Mouse (Mus musculus): ENCODE measurements at regions not wholly inside any gene's neighbourhood (a gene's known extent, or its start where the extent isn't known, plus 50 kb on each side); places are given as distances from the start of the nearest gene placed in this dataset.

DNA sequence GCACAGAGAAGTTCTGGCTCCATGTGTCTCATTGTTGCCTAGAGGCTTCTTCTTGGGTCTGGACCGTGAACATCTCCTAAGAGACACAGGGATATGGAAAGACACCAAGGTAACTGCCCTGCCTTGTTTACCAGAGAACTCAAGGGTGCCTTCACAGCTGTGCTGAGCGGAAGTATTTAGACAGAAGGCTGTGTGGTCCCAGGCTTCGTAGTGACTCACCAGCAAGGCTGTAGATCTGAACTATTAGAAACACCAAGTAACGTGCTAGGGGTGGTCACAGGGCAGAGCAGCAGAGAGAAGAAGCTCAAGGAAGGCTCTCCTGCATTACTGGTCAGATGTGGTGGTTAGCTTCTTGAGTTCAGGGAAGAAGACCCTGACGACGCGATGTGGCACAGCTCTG, 51.6 kb upstream of the Lpp start:
- DNase-seq (ENCODE audit: low spot score in 2 of 2), result no peak

DNA sequence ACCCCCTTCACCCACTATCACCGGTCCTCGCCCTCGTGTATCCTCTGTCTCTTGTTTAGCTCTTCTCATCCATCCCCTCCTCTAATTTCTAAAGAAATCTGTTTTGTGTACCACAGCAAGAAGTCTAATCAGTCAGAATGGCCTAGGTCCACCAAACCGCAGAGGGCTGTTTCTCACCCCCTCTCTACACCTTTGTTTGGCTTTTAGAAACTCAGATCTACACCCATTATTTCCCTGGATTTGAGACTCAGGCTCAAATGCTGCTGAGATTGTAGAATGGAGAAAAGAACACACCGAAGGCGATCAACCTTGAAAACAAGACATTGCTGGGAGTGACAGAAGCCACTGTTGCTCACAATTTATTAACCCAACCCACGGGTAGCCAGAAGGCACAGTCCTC, 52.7 kb upstream of the Lpp start:
- DNase-seq (ENCODE audit: low spot score in 2 of 2), result no peak

DNA sequence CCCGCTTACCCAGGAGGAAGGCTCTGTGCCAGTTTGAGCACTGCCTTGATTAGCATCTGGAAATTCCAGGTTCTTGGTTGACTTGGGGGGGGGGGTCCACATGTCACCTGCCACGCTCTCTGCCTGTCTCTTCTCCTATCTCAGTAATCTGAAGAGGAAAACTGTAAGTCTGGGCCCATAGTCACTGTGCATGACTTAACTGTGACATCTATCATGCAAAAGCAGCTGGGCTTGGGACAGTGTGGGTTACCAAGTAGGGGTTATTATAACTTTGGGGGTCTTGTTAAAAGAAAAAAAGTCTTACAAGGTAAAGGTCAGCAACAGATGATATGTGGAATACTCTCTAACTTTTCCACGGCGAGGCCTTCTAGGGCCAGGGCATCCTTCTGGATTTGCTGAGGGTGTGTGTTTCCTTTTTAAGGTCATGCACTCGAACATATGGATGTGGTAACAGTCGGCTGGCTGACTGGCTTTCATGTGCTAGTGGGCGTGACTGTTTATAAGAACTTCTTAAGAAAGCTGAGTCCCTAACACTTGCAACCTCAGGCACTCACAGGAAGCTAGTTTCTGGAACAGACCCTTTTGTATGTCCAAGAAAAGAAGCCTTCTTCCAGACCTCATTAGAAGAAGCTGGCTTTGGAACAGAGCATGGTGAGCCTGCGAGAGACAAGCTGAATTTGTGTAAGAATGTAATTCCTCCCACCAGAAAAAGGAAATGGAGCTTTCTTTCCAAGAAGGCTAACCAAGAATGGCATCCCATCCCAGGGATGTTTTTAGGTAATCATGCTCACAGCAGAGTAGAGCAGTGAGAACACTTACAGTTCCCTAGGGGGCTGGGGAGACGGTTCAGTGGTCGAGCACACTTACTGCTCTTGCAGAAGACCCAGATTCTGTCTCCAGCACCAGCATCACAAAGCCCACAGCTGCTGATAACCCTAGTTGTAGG, 53.7 kb upstream of the Lpp start:
- no peak for DNase-seq (ENCODE audit: low spot score in 2 of 2)

DNA sequence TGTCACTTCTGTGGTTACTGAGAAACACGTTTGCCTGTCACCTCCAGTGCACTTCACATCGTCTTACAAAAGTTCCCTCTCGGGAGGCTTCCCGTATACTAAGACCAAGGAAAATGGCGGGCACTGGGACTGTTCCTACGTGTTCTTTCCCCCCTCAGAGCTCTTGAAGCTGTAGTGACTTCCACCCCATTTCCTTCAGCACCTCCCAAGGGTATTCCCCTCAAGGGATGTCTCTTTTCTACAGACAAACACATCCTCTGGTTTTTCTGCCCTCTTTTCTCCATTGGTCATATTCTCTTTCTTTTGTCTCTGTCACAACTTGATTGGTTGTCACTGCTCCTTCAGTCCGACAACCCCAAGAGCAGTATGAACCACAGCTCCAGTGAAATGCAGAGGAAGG, 54.9 kb upstream of the Lpp start:
- DNase-seq (ENCODE audit: low spot score in 2 of 2), result no peak

DNA sequence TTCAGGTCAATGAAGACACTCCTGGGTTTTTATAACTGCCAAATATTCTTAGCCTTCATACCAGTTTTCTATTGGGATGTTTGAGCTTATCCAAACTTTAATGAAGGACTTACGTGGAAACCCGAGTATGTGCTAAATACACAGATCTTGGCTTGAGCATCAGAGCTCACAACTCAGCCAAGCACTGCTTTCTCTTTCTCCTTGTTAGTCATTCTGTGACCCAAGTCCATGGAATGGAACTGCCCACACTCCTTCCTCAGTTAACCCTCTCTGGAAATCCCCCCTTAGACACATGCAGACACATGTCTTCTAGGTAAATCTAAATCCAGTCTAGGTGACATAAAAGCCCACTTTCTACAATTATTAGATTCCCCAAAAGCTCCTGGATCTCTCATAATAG, 58.9 kb upstream of the Lpp start:
- DNase-seq (ENCODE audit: low spot score in 2 of 2), result no peak

DNA sequence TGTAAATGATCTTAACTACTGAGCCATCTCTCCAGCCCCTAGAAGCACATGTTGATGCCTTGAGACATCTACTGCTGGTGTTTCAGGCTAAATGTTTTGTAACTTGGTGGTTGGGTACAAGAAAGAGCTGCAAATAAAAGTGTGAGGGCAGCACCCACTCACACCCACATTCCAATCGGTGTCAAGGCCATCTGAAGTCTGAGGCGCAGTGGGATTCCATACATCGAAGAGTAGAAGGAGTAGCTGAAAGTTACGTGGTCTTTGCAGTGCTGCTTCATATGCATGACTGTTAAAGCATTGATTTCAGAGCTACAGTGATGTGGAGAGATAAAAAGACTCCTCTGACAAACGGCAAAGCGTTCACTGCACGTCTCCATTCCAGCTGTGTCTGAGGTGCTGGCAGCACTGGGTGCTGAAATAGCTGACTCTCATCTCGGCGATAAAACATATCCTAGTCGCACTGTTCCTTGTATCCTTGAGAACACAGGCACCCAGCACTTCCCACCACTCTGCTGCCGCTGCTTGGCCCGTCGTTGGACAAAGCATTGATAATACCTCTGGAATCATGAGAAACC, 61.8 kb upstream of the Lpp start:
- DNase-seq (ENCODE audit: low spot score in 2 of 2), result no peak

DNA sequence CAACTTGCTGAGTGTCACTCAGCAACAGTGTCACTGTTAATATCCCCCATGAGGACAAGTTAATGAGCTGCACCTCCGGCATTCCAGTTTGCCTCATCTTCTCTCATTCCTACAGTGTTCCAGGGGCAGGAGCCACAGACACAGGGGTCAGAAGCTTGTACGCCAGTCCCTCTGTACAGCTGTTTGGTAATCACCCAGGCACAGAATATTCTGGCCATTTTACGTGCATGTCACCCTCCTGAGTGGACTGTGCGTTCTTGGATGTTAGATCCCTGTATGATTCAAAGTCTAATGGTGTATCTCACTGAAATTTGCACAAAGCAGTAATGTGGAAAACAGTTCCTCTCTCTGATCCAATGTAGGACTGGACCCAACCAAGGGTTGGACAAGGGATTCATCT, 66.7 kb upstream of the Lpp start:
- no peak for DNase-seq (ENCODE audit: low spot score in 2 of 2)

DNA sequence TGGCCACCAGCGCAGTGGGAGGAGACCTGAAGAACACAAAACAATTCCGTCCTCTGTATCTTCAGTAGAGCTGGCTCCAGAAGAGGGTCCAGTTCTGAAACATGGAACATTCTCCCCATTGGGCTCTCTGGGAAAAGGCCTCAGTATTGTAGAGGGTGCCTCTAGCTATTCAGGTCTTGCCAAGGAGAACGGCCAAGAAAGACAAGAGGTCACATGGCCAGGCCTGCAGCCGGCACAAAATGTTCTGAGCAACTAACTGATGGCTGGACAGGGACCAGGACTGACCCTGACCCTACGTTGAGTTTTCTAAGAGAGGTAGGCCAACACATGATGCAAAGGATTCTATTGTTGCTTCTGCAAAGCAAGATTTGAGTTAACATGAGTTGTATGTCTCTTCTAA, 67.3 kb upstream of the Lpp start:
- DNase-seq (ENCODE audit: low spot score in 2 of 2), result peak in 1 of 2 experiments; percentile 36

DNA sequence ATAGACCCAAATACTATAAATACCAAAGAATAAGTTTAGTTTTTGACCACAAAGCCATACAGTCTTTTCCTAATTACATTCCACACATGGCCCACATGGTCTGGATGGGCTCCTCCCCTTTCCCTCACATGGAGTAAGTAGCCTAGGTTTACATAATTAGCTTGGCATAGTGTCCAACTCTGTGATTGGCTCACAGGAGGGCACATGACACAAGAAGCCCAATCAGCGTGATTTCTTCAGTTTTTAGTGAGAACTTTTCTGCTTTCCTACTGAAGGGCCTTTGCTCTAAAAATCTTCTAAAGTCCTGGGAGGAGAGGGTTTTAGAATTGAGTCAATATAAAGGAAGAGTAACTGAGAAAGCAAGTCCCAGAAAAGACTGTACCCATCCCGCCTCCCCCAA, 68.4 kb upstream of the Lpp start:
- DNase-seq (ENCODE audit: low spot score in 2 of 2), result no peak

DNA sequence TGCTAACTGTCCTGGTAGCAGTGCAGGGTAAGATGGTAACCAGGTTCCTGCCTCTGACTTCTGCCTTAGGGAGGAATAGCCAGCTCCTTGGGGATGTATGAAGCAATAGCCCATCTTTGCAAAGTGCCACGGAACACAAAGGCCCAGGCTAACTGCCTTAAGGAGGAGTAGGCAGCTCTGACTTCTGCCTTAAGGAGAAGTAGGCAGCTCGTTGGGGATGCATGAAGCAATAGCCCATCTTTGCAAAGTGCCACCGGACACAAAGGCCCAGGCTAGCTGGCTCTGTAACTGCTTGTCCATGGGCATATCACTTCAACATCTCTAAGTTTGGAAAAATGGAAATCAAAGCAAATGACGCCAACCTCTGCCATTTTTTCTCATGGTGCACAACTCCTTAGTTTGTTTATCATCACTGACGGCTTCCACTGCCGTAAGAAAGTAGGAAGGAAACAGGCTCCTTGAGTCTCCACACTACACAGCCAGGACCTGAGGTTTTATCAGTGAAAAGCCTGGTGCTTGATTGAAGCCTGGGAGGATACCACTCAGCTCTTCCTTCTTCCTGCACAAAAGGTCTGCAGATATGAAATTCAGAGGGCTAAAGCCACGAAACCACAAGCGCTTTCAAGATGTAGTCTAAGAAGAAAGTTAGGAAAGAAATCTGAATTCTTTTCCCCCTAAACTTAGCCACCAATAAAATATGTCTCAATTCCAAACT, 74.4 kb upstream of the Lpp start:
- no peak for DNase-seq (ENCODE audit: low spot score in 2 of 2)

DNA sequence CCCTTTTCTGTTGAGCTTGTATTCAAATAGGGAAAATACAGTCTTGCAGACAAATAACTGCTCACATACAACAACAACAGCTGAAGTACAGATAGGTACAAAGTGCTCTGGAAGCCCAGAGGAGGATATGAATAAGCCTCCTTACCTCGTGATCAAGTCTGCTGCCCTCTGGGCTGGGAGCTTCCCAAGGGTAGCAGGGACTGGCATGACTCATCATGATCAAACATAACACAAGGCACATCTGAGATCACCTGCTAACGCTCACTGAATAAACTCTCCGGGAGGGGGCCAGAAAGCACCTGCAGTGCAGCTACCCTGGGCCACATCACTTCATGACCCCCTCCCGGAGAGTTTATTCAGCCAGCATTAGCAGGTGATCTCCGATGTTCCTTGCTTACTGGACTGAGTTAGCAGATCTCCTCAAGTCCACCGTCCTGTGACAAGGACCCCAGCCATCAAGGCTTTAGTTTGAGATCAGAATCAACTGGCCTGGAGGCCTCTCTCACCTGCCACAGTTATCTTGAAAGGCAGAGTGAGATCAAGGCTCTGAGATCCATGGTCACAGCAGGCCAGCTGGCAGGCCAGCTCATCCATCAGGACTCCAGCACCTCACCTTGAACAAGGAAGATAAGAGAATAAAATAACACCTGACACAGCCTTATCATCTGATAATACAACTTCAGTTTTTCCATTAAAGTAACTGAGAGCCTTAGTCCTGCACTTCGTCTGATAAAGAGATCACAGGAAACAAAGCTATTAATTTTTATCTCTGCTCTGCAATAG, 79.6 kb upstream of the Lpp start:
- DNase-seq (ENCODE audit: low spot score in 2 of 2), result no peak

DNA sequence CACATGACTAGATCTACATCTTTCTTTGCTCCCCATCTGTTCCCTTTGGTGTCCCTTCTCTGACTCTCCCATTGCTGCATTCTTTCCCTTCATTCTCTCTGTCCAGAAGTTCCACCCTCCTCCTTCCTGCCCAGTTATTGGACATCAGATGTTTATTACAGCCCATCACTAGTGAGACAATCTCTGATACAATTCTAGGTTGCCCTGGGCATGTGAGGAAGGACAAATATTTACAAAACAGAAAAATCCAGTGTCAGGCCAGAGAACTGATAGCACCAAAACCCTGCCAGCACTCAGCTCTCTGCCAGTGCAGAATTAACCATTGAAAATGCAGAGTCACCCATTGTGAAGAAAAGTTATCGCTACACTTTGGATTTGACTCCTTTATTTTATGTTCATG, 87.9 kb upstream of the Lpp start:
- no peak for DNase-seq (ENCODE audit: low spot score in 2 of 2)

DNA sequence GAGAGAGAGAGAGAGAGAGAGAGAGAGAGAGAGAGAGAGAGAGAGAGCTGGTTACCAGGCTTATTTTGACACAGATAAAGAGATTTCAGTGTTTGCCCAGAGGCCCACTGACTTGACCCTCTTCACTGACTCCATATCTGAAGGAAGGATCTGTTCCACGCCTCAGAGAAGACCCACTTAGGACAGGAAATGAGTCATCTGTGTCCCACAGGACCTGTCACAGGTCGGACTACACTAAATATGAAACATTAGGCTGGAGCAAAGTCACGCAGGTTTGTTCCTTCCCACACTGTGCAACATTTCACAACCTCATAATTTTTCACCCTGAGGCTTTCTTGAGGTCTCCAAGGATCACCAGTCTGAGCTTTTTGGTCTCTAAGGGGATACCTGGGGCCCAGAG, 96.5 kb upstream of the Lpp start:
- no peak for DNase-seq (ENCODE audit: low spot score in 2 of 2)

DNA sequence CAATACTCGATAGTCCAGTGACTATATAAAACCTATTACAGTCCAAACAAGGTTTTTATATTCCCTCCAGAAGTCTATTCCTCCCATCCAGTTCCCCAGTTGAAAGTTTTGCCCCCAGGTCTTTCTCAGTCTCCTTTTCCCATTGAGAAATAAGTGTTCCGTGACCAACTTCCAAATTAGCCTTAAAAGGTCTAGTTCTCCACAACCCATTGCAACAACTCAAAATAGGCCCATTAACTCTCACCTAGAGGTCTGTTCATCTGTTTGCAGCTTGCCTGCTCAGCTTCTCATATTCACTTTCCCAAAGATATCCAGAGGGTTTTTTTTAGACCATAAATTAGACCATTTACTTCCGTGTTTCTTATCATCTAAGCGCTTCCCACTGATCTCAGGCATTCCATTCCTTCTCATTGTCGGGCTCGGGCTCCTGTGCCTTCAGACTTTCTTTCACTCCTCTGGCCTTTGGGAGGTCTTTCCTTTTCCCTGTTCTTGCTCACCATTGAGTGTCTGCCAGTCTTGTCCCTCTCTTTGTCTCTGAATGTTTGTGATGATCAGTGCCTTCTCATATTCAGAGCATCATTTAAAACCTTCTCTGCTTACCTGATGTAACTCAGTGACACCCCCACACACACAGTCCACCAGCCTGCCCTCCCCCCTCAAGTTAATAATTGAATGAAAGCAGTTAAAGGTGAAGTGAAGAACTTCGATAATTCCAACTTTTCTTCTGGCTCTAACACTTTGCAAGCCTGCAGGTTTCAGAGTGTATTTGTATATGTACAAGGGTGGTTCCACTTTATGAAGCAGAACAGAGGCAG, 97.5 kb upstream of the Lpp start:
- DNase-seq (ENCODE audit: low spot score in 2 of 2), result no peak

DNA sequence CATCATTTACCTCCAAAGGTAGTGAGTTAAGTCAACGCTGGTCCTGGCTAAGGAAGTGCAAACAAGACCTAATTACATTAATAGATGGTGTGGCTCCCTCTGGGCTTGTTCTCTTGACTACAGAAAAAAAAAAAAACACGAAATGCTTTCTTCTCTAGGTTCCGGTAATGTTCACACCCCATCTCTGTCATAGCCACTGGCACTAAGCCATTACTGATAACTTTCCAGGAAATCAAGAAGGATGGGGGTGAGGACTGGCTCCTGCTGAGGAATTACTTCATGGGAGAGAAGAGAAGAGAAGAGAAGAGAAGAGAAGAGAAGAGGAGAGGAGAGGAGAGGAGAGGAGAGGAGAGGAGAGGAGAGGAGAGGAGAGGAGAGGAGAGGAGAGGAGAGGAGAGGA, 109.1 kb upstream of the Lpp start:
- no peak for DNase-seq (ENCODE audit: low spot score in 2 of 2)

DNA sequence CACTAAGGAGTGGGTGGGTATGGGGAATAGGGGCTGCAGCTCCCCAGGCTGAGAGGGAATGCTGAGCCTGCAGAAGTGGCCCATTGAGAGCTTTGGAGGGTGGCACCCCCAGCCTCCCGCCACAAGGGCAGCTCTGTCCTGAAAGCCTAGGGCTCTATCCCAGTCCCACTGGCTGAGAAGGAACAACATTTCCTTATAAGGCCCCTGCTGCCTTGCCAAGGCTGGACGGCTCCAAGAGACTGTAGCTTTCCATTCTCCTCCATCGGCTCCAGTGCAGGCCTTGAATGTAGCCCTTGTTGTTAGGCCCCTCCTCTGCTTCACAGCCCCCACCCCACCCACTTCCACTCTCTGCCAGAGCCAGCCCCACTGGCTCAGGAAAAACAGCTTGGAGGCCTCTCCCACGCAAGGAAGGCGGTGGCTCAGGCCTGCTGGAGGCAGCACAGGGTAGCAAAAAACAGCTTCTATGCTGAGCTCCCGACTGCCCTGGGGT, 111.1 kb upstream of the Lpp start:
- peak; percentile 67 to 88 for DNase-seq (ENCODE audit: low spot score in 2 of 2)

DNA sequence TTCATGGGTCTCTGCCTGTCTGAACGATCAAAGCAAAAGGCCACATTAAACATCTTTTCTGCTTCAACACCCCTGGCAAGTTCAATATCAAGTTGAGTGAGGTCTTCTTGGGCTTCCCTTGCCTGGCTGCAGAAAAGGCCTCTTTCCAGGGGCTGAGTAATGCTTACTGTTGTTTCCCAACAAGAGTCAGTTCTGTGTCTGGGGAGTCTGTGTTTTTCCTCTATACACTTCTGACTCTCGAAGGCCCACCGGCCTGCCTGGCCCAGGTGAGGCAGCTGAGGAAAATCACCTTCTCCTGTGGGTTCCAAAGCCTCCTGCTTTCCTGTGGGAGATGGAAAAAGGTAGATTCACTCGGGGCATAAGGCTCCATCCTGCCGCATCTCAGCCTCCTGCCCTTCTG, 111.7 kb upstream of the Lpp start:
- no peak for DNase-seq (ENCODE audit: low spot score in 2 of 2)

DNA sequence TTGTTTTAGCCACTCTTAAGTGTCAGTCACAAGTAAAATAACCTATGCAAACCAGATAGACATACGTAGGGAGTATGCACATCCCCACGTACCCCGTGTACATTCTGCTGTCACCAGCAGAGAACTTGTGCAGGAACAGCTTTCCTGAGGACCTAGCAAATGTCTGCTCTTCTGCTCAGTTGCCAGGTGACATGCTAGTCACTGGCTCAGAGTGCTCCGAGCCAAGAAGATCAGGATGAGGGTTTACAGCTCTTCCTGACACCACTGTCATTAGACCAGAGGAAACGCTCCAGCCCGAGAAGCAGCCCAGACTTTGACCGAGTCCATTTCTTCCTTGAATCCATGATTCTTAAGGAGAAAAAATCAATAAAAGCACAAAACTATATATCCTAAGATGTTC, 115.5 kb upstream of the Lpp start:
- no peak for DNase-seq (ENCODE audit: low spot score in 2 of 2)

DNA sequence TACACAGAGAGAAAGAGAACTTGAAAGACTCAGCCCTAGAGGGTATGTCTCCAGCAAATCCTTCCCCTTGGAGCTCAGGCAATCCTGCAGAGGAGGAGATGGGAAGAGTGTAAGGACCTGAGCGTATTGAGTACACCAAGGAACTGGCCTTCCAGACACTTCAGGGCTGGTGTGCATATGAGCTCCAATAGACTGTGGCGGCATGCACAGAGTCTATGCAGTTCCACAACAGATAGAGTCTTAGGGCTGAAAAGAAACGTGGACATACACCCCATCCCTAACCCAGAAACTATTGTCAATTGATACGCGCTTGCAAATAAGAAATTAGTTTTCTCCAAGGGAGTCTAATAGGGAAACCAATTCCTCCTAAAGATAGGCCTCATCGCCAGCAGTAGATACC, 130.6 kb upstream of the Lpp start:
- DNase-seq (ENCODE audit: low spot score in 2 of 2), result no peak

DNA sequence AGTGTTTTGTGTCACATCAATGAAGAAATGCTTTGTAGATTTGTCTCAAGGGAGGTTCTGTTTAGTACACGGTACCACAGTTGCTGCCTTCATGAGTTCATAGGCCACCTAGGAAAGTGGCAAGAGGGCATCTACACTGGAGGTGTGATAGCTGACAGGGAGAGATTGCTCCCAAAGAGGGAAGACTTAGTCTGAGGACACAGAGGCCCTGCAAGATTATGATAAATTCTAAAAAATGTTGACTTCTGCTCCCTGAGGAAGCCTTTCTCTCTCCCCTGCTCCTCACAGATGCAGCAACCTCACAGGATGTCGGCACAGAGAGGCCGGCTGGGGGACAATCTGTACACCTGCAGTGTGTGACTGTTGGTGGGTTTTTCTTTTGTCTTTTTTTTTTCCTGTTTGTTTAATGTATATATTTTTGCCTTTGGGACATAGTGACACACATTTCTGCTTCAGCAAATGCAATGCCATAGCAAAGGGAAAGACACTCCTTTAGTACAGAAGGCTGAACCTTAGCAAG, 133.5 kb upstream of the Lpp start:
- DNase-seq (ENCODE audit: low spot score in 2 of 2), result no peak

DNA sequence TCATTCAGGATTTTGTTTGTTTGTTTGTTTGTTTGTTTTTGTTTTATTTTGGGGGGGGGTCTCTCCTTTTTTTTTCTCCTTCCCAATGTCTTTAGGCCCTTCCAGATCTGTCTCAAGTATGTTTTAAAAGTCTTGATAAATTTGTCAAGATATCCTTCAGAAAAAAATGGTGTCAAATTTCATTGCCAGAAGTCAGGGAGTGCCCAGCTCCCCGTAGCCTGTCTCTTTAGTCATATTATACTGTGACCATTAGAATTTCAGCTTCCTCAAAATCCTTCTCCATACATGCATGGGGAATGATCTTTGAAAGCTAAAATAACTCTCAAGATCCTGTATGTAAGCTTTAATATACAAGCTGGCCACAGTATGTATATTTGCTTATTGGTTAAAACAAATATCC, 134.3 kb upstream of the Lpp start:
- no peak for DNase-seq (ENCODE audit: low spot score in 2 of 2)
